Mouse (Mus musculus): ENCODE data around the gene Smarcc1. TPM values are rescaled to one million over a fixed set of nuclear protein-coding genes. Genes with fewer than 3 reads are reported as not detected.

The Smarcc1 gene
- total RNA-seq, 2 experiments from 2014 or later, result 65.2 to 65.5 TPM

DNA sequence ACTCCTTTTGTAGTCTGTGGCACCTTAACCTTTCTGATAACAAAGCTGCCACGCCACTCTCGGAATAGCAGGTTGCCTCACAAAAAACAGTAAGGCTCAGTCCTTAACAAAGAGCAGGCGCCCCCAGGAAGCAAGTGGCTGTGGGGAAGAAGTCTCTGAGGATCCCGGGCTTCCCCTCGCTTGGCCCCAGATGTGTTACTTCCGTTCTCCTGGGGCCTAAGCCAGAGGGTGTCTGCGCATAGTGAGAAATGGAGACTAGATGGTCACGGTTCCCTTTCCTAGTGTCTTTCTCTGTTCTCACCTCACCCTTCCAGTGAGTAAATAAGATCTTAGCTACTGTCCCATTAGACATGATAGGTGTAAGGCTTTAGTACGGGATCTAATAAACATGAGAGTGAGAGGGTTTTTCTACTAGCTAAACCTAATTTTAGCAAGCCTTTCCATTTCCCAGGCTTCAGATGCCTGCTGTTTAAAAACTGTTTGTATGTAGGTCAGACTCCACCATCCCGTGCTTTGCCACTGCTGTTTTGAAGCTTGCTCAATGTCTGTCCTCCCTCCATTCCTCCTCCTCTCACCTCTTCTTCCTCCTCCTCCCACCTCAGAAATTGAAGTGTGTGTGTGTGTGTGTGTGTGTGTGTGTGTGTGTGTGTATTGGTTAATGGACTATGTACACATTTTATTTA lies 112.2 kb downstream of the Smarcc1 start:
- no peak for DNase-seq (ENCODE audit: low spot score in 2 of 2)

DNA sequence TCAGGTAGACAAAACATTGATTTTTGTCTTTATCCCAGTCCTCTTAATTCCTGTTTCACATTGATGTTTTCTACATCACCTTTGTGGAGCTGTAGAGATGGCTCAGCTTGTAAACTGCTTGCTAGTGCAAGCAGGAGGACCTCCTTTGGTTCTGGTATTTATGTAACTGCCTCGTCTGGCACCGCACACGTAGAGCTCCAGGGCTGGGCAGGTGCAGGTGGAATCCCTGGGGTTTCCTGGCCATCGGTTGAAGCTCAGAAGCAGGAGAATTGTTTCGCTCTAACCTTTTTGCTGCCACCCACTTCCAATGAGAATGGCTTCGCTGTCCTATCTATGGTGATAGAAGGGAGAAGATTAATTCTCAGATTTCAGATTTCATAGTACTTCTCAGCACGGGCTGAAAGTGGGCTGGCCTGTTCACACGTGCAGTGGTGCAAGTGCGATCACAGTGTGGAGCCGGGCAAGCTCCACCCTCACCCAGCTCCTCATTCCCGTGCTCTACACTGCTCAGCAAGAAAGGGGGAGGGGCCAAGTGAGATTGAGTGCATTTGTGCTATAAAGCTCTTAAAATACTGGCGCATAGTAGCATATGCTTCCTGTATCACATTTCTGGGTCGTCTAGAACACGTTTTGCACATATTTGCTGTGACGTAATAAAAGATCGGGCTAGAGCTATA lies 113.0 kb downstream of the Smarcc1 start:
- DNase-seq (ENCODE audit: low spot score in 2 of 2), result no peak

DNA sequence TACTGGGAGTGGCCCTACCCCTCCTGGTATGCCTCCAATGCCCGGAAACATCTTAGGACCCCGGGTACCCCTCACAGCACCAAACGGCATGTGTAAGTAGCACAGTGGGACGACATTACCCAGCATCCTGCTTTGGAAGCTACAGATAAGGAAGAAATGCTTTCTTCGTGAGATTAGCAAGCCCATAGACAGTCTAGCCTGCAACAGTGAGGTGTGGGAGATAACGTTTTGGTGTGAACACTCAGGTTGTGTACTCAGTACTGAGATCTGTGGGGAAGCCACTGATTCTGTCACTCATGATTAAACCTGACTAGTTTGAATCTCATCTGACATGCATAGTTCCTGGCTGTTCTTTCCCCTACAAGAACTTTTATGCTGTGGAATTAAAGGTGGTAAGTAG lies 117.5 kb downstream of the Smarcc1 start:
- no peak for DNase-seq (ENCODE audit: low spot score in 2 of 2)

DNA sequence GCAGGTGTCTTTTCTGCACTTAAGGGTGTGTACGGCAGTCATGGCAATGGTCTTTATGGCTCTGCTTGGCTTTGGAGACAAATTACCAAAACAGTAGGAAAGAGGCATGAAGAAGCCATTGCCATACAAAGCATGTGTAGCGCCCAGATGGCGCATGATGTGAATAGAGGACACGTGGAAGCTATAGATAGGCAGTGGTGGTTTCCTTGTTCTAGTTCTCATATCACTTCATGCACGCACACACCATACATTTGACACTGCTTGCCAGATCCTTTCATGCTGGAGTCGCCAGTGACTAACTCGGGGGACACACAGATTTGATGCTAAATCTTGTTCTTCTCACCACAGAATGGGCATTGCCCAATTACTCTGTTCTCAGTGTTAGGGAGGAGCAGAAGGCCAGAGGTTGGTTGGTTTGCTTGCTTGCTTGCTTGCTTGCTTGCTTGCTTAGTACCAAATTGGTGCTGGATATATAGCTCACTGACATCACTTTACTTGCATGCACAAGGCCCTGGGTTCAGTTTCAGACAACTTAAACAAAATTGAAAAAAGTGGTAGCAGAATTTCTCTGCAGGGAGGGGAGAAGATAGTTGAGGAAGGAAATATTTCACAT lies 125.8 kb downstream of the Smarcc1 start, which contains the start of gene Cspg5:
Cspg5 (plus strand) TSS at position 563 of the 613 bp plus-strand sequence.
- no peak for DNase-seq (ENCODE audit: low spot score in 2 of 2)

DNA sequence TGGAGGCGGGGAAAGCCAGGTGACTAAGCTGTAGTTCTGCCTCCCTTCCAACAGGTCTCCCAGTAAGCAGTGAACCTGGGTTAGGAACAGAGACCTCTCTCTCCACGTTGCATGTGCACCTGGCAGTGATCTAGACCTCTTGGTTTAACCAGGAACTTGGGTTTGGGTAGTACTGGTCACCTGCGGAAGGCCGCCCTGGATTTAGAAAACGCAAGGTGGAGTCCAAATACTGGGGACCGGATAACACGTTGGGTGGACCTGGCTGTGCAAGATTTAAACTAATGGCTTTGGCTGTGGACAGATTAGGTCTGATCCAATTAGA lies 127.0 kb downstream of the Smarcc1 start:
- no peak for DNase-seq (ENCODE audit: low spot score in 2 of 2)

DNA sequence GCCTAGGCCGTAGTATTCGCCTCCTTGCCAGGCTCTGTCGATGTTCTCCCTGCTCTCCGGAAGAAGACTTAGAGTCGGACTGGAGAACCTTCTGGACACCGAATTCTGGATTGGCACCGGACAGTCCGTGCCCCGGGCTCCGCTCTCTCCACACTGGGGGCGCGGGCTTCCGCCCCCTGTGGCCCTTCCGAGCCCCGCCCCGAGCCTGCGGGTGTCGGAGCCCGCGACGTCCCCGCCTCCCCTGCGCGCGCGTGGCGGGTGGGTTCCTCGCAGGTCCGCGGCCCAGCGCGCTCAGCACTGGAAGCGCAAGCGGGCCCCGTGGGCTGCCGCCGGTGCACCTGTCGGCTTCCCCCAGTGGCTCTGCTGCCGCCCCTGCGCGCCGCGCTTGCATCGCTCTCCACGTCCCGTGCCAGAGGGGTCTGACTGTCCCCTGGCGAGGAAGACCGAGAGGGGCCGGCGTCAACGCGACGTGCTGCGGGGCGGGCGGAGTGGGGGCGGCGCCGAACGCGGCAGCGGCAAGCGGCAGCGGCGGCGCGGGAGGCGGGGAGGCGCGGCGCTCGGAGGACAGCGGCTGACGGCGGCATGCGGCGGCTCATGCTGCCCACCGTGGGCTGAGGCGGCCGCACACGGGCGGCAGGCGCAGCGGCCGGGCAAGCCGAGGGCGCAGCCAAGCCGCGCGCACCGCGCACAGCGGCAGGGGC lies 127.5 kb downstream of the Smarcc1 start:
- DNase-seq (ENCODE audit: low spot score in 2 of 2), result peak; percentile 71 to 73

DNA sequence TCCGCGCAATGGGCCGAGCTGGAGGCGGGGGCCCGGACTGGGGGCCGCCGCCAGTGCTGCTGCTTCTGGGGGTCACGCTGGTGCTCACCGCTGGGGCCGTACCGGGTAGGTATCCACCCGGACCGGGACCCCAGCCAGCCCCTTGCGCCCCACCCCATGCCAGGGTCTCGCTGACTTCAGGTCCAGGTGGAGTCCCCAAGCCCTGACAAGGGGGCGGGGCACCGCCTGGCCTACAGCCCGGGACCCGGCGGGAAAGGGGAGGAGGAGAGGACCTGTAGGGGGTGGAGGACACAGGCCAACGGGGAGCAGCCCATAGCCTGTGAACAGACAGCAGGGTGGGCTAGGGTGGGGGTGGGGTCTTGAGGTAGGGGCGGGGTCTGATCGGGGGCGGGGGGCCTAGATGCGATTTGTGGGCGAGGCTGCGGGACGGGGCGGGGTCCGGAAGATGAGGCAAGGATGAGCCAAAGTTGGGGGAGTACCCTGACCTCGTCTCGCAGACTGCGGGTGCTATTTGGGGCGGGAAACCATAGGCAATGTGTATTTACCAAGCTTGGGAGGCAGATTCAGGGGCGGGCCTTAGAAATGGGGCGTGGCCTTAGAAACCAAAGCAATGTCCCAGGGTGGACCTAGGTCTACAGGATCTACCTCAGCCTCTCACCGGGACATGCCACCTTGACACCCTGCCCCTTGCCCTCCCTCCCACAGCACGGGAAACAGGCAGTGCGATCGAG lies 128.2 kb downstream of the Smarcc1 start:
- DNase-seq (ENCODE audit: low spot score in 2 of 2), result peak; percentile 68 to 77

DNA sequence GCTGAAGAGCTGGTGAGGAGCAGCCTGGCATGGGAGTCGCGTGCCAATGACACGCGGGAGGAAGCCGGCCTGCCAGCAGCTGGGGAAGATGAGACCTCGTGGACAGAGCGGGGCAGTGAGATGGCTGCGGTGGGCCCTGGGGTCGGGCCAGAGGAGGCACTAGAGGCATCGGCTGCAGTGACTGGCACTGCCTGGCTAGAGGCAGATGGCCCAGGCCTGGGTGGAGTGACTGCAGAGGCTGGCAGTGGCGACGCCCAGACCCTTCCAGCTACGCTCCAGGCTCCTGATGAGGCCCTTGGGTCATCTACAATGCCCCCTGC lies 128.8 kb downstream of the Smarcc1 start:
- no peak for DNase-seq (ENCODE audit: low spot score in 2 of 2)

DNA sequence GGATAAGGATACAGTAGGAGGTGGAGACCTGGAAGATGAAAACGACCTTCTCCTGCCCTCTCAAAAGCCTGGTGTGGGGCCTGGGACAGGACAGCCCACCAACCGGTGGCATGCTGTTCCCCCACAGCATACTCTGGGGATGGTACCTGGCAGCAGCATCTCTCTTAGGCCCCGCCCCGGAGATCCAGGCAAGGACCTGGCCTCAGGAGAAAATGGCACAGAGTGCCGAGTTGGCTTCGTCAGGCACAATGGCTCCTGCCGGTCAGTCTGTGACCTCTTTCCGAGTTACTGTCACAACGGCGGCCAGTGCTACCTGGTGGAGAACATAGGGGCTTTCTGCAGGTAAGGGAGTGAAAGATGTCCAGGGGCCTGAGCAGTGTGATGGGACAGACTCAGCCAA lies 129.5 kb downstream of the Smarcc1 start:
- DNase-seq (ENCODE audit: low spot score in 2 of 2), result no peak

DNA sequence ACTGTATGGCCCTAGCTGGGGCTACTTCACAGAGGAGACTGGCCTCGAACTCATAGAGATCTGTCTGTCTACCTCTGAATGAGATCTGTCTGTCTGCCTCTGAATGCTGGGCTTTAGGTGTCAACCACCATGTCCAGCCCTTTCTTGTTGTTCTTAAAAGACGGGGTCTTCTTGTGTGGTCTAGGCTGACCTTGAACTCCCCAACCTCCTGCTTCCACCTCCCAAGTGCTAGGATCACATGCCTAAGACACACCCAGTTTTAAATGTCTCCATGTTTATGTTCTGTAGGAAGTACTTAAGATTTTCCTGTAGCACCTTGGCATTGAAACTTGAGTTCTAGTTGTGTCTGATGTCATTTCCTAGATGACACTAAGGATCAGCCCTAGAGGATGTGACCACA lies 131.4 kb downstream of the Smarcc1 start:
- no peak for DNase-seq (ENCODE audit: low spot score in 2 of 2)

DNA sequence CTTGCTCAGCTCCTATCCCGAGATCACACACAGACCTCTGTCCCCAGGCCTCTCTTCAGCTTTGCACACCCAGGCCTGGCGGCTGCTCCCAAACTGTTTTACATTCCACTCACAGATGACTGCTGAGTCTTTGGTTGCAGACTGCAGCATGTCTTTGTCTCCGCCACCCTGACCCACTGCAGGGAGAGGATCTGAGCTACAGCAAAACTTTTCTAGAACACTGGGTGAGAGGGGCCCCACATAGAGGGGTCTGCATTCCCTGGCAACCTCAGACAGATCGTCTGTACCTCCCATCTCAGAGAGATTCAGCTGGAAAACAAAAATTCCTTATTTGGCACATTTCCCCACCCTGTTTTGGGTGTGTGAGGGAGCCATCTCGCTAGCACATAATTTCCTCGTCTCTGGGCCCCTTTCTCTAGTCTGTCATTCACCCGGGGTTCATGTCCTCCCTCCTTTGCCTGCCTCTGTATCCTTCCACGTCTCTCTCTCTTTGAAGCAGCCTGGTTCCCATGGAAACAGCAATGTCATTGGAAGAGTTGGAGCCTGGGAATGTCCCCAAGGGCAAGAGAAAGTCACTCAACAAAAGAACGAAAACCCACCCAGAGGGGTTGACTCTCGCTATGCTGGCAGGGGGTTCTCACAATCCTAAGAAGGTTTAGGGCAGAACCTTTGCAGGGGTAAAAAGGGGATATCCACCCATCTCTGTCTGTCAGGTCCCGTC lies 132.5 kb downstream of the Smarcc1 start:
- DNase-seq (ENCODE audit: low spot score in 2 of 2), result peak; percentile 64 to 79

DNA sequence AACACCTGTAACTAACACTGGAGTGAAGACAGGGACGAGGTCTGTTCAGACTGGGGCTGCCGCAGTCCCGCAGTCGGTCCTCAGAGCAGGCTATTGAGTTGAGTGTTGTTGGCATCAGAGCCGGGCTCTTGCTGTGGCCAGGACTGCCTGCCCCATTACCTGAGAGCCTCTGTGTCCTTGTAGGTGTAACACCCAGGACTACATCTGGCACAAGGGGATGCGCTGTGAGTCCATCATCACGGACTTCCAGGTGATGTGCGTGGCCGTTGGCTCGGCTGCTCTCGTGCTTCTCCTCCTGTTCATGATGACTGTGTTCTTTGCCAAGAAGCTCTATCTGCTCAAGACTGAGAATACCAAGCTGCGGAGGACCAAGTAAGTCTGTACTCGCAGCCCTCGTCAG lies 133.3 kb downstream of the Smarcc1 start:
- no peak for DNase-seq (ENCODE audit: low spot score in 2 of 2)

DNA sequence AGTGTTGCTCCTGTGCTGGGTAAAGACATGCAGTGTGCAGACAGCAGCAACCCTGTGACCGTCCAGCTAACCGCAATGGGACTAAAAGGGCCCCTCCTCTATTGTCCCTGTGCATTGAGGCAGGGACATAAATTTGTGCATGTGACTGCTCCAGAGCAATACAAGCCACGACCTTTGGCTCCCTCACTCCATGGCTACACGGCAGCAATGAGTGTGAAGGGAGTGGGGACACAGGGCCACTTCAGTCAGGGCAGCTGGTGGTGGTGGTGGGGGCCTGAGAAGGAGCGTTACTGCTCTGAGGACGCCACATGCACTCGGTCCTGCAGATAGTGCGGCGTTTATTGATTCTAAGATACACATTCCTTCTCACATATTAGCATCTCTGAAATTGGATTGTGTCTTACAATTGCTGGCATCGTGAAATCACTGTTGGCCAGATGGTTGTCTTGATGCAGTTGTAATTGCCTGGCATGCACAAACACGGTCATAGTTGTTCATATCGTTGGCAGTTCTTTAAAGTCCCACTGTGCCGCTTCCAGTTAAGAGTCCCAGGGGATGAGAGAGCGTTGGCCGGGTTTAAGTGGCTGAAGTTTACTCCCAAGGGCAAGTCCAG lies 138.0 kb downstream of the Smarcc1 start:
- DNase-seq (ENCODE audit: low spot score in 2 of 2), result peak; percentile 56 to 59

DNA sequence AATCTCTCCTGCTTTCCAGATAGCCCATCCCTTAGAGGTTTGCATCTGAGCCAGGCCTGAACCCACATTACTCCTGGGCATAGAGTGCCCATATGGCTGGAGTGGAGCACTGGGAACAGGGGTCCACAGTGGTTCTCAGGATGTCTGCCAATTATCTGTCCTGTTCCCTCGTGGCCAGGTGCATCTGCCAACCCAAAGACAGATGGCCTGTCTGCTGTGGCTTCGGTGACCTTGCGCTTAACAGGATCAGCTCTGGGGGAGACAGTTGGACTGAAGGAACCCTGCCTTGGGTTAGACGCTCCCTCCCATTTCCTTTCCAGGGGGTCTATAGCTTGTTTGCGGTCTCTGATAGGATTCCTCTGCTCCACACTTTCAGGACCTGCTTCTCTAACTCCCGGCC lies 141.1 kb downstream of the Smarcc1 start:
- no peak for DNase-seq (ENCODE audit: low spot score in 2 of 2)

DNA sequence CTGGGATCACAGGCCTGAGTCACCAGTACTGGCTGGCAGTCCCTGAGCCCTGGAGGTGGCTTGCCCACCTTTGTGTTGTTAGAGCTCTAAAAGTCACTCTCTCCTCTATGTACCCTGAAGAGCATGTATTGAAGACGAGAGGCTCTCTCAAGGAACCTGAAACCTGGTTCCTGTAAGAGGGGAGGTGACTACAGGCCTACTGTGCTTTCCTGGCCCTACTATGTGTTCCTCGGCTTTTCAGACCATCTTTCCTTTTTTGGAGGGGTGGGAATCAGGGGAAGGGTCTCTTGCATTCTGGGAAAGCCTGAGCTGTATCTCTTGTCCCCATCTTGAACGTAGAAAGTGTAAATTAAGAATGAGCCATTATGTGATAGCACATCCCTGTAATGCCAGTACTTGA lies 141.6 kb downstream of the Smarcc1 start:
- DNase-seq (ENCODE audit: low spot score in 2 of 2), result no peak

DNA sequence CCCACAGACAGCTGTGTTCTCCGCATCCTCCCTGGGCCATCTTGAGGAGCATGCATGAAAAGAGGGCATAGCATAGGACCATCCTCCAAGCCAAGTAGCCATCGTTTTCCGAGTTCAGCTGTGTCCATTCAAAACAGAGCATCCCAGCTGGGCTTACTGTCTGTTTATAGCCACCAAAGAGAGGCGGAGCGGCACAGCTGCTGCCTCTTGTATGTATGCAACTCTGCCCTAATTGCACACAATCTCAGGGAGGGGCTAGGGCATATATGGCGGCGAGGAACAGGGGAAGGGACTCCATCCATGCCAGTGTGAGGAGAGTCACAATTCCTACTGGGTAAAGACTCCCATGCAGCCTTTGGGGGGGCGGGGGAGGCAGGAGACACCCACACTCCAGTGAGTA lies 145.7 kb downstream of the Smarcc1 start:
- DNase-seq (ENCODE audit: low spot score in 2 of 2), result no peak

DNA sequence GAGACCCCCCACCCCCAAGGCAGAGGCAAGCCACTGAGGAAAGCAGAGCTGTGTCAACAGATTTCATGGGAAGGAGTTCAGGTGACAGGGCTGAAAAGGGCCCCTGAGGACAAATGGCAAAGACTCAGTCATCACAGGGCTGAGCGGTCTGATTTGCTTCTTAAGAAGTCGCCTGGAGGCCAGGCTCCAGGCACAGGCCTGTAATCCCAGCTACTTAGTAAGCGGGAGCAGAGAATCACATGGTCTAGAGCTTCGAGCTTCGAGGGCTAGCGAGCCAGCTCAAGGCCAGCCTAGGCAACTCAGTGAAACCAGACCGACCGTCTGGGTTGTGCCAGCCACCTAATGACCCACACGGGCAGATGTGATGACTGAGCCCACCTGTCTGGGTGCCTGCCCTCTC lies 147.5 kb downstream of the Smarcc1 start:
- no peak for DNase-seq (ENCODE audit: low spot score in 2 of 2)

DNA sequence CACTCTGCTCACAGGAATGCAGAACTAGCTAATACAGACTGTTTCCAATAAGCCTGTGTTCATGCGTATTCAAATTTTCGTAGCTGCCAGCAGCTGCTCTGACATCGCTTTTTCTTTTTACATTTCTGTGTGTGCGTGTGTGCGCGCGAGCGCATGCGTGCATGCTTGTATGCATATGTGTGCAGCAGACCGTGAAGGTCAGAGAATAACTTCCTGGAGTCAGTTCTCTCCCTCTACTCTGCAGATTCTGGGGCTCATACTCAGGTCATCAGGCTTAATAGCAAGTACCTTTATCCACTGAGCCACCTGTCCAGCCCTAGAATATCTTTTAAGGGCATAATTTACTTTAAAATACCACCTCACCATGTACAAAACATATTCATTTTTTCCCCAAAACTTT lies 150.9 kb downstream of the Smarcc1 start:
- DNase-seq (ENCODE audit: low spot score in 2 of 2), result no peak

DNA sequence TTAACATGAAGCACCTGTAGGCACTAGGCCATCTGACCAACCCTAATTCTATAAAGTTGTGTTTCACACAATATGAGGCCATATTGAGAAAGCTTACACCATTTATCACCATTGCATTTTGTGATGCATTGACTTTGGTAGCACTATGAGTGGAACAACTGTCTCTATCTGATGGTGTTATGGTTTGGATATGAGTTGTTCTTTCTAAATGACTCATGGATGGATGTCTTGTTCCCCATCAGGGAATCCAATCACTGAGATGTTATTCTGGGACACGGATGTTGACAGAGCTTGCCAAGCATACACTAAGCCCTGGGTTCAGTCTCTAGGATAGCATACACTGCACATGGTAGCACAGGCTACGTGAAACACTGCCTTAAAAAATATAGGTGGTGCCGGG lies 154.8 kb downstream of the Smarcc1 start:
- no peak for DNase-seq (ENCODE audit: low spot score in 2 of 2)

DNA sequence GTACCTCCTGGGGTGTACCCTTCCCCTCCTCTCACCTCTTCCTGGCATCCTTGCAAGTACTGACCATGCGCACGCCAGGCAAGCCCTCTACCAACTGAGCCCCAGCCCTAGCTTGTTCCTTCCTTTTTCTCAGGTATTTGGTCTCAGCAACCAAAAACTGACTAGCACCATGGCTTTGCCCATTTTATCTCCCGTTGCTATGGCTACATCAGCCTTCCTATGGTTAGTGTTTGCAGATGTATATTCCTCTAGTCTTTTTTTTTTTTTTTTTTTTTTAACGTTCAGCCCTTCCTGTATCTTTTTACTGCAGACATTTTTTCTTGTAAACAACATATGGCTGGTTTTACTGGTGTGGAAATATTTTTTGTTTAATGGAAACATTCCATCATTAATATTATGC lies 156.0 kb downstream of the Smarcc1 start:
- DNase-seq (ENCODE audit: low spot score in 2 of 2), result no peak
